Mouse (Mus musculus): ENCODE measurements at regions not wholly inside any gene's neighbourhood (a gene's known extent, or its start where the extent isn't known, plus 50 kb on each side); places are given as distances from the start of the nearest gene placed in this dataset.

- ATAC-seq (ENCODE audit: low FRiP score, low read depth) = no peak
- no peaks in the 10 kb centered on the region for H3K9me3 ChIP-seq
- no peak overlapping the region for H3K27ac ChIP-seq (replicated peaks)
- H3K36me3 ChIP-seq = no peaks in the 10 kb centered on the region
- H3K9ac ChIP-seq (replicated peaks) = no peak overlapping the region
- H3K4me1 ChIP-seq = no peaks in the 10 kb centered on the region
- no peaks in the 10 kb centered on the region for H3K27me3 ChIP-seq
- no peak overlapping the region for H3K4me2 ChIP-seq (replicated peaks)
- WGBS = 72% methylated on average over 7 of the region's 7 CpGs
- H3K4me3 ChIP-seq = no peak overlapping the region
Measured at GRCm38 (mm10) chr3:52775156-52775555, 241.9 kb downstream of the Cog6 start.

- H3K36me3 ChIP-seq = no peaks in the 10 kb centered on the region
- H3K27me3 ChIP-seq = no peaks in the 10 kb centered on the region
- no peak overlapping the region for H3K4me3 ChIP-seq
- H3K9ac ChIP-seq (replicated peaks) = no peak overlapping the region
- no peaks in the 10 kb centered on the region for H3K4me1 ChIP-seq
- no peaks in the 10 kb centered on the region for H3K9me3 ChIP-seq
- ATAC-seq (ENCODE audit: low FRiP score, low read depth) = no peak
- no peak overlapping the region for H3K4me2 ChIP-seq (replicated peaks)
- no peak overlapping the region for H3K27ac ChIP-seq (replicated peaks)
- WGBS = 84% methylated on average over 6 of the region's 6 CpGs
Measured at GRCm38 (mm10) chr3:52774734-52775133, 242.3 kb downstream of the Cog6 start.

GRCm38 (mm10) chr3:52767276-52767675, 249.8 kb downstream of the Cog6 start:
- H3K36me3 ChIP-seq = no peaks in the 10 kb centered on the region
- H3K9ac ChIP-seq (replicated peaks) = no peak overlapping the region
- no peaks in the 10 kb centered on the region for H3K9me3 ChIP-seq
- H3K4me2 ChIP-seq (replicated peaks) = no peak overlapping the region
- H3K27ac ChIP-seq (replicated peaks) = no peak overlapping the region
- no peak for ATAC-seq (ENCODE audit: low FRiP score, low read depth)
- no peak overlapping the region for H3K4me3 ChIP-seq
- no peaks in the 10 kb centered on the region for H3K27me3 ChIP-seq
- H3K4me1 ChIP-seq = peaks cover 3% of the 10 kb centered on the region; the same call in 1 of the 2 replicates
- WGBS = 87% methylated on average over 10 of the region's 10 CpGs

GRCm38 (mm10) chr3:52766841-52767240, 250.2 kb downstream of the Cog6 start:
- H3K27ac ChIP-seq (replicated peaks) = no peak overlapping the region
- no peak for ATAC-seq (ENCODE audit: low FRiP score, low read depth)
- H3K36me3 ChIP-seq = no peaks in the 10 kb centered on the region

GRCm38 (mm10) chr3:52764166-52764565, 252.9 kb downstream of the Cog6 start:
- Histone ChIP-seq H3K27me3 (no peaks in the 10 kb centered on the region), H3K4me2 (replicated peaks) (no peak overlapping the region), H3K4me1 (peaks cover 3% of the 10 kb centered on the region; the same call in 1 of the 2 replicates), H3K4me3 (no peak overlapping the region), H3K9ac (replicated peaks) (no peak overlapping the region), H3K27ac (replicated peaks) (no peak overlapping the region), H3K36me3 (no peaks in the 10 kb centered on the region), H3K9me3 (no peaks in the 10 kb centered on the region)
- ATAC-seq (ENCODE audit: low FRiP score, low read depth) = no peak
- WGBS = 78% methylated on average over 4 of the region's 4 CpGs

More at GRCm38 (mm10) chr3:52766841-52767240, 250.2 kb downstream of the Cog6 start:
- Histone ChIP-seq H3K27me3 (no peaks in the 10 kb centered on the region), H3K4me3 (no peak overlapping the region), H3K9me3 (no peaks in the 10 kb centered on the region), H3K9ac (replicated peaks) (no peak overlapping the region), H3K4me1 (peaks cover 3% of the 10 kb centered on the region; the same call in 1 of the 2 replicates), H3K4me2 (replicated peaks) (no peak overlapping the region)
- 76% methylated on average over 5 of the region's 5 CpGs for WGBS

- H3K36me3 ChIP-seq = no peaks in the 10 kb centered on the region
- no peak overlapping the region for H3K27ac ChIP-seq (replicated peaks)
- no peaks in the 10 kb centered on the region for H3K9me3 ChIP-seq
- no peak overlapping the region for H3K4me3 ChIP-seq
- WGBS = 87% methylated on average over 5 of the region's 5 CpGs
- no peaks in the 10 kb centered on the region for H3K27me3 ChIP-seq
- no peak overlapping the region for H3K4me2 ChIP-seq (replicated peaks)
- no peak for ATAC-seq (ENCODE audit: low FRiP score, low read depth)
- no peak overlapping the region for H3K9ac ChIP-seq (replicated peaks)
- peaks cover 3% of the 10 kb centered on the region; the same call in 1 of the 2 replicates for H3K4me1 ChIP-seq
Measured at GRCm38 (mm10) chr3:52763660-52764059, 253.4 kb downstream of the Cog6 start.

GRCm38 (mm10) chr3:52762549-52762948, 254.5 kb downstream of the Cog6 start:
- Histone ChIP-seq H3K4me3 (no peak overlapping the region), H3K27ac (replicated peaks) (no peak overlapping the region), H3K9ac (replicated peaks) (no peak overlapping the region), H3K4me1 (peaks cover 3% of the 10 kb centered on the region; the same call in 1 of the 2 replicates), H3K4me2 (replicated peaks) (no peak overlapping the region), H3K36me3 (no peaks in the 10 kb centered on the region), H3K9me3 (no peaks in the 10 kb centered on the region), H3K27me3 (no peaks in the 10 kb centered on the region)
- 87% methylated on average over 6 of the region's 6 CpGs for WGBS
- no peak for ATAC-seq (ENCODE audit: low FRiP score, low read depth)

GRCm38 (mm10) chr3:52759846-52760245, 257.2 kb downstream of the Cog6 start:
- no peak for ATAC-seq (ENCODE audit: low FRiP score, low read depth)
- Histone ChIP-seq H3K4me1 (peaks cover 3% of the 10 kb centered on the region; the same call in 1 of the 2 replicates), H3K9me3 (no peaks in the 10 kb centered on the region), H3K9ac (replicated peaks) (no peak overlapping the region), H3K4me3 (no peak overlapping the region), H3K4me2 (replicated peaks) (no peak overlapping the region), H3K27ac (replicated peaks) (no peak overlapping the region), H3K27me3 (peaks cover 14% of the 10 kb centered on the region; the same call in 1 of the 2 replicates), H3K36me3 (no peaks in the 10 kb centered on the region)
- WGBS = 88% methylated on average over 11 of the region's 11 CpGs

GRCm38 (mm10) chr3:52758561-52758960, 258.5 kb downstream of the Cog6 start:
- 47% methylated on average over 2 of the region's 2 CpGs for WGBS
- no peak overlapping the region for H3K9ac ChIP-seq (replicated peaks)

GRCm38 (mm10) chr3:52756816-52757215, 260.2 kb downstream of the Cog6 start:
- Histone ChIP-seq H3K4me1 (no peaks in the 10 kb centered on the region), H3K27ac (replicated peaks) (no peak overlapping the region), H3K4me2 (replicated peaks) (no peak overlapping the region), H3K36me3 (no peaks in the 10 kb centered on the region), H3K4me3 (no peak overlapping the region), H3K9ac (replicated peaks) (no peak overlapping the region), H3K9me3 (no peaks in the 10 kb centered on the region), H3K27me3 (peaks cover 14% of the 10 kb centered on the region; the same call in 1 of the 2 replicates)
- 93% methylated on average over 5 of the region's 5 CpGs for WGBS
- ATAC-seq (ENCODE audit: low FRiP score, low read depth) = no peak

More at GRCm38 (mm10) chr3:52758561-52758960, 258.5 kb downstream of the Cog6 start:
- Histone ChIP-seq H3K4me1 (no peaks in the 10 kb centered on the region), H3K4me3 (no peak overlapping the region), H3K4me2 (replicated peaks) (no peak overlapping the region), H3K27ac (replicated peaks) (no peak overlapping the region), H3K9me3 (no peaks in the 10 kb centered on the region), H3K36me3 (no peaks in the 10 kb centered on the region), H3K27me3 (peaks cover 14% of the 10 kb centered on the region; the same call in 1 of the 2 replicates)
- no peak for ATAC-seq (ENCODE audit: low FRiP score, low read depth)

GRCm38 (mm10) chr3:52756006-52756405, 261.0 kb downstream of the Cog6 start:
- H3K4me1 ChIP-seq = no peaks in the 10 kb centered on the region
- 90% methylated on average over 5 of the region's 5 CpGs for WGBS
- no peak for ATAC-seq (ENCODE audit: low FRiP score, low read depth)
- no peaks in the 10 kb centered on the region for H3K36me3 ChIP-seq
- H3K9ac ChIP-seq (replicated peaks) = no peak overlapping the region
- H3K9me3 ChIP-seq = no peaks in the 10 kb centered on the region
- peaks cover 14% of the 10 kb centered on the region; the same call in 1 of the 2 replicates for H3K27me3 ChIP-seq
- H3K4me3 ChIP-seq = no peak overlapping the region
- H3K27ac ChIP-seq (replicated peaks) = no peak overlapping the region
- H3K4me2 ChIP-seq (replicated peaks) = no peak overlapping the region

- H3K27ac ChIP-seq (replicated peaks) = no peak overlapping the region
- H3K4me2 ChIP-seq (replicated peaks) = no peak overlapping the region
- WGBS = 38% methylated on average over 6 of the region's 6 CpGs
Measured at GRCm38 (mm10) chr3:52754978-52755377, 262.1 kb downstream of the Cog6 start.

GRCm38 (mm10) chr3:52754401-52754800, 262.6 kb downstream of the Cog6 start:
- Histone ChIP-seq H3K4me3 (no peak overlapping the region), H3K36me3 (no peaks in the 10 kb centered on the region), H3K27me3 (peaks cover 14% of the 10 kb centered on the region; the same call in 1 of the 2 replicates), H3K27ac (replicated peaks) (no peak overlapping the region), H3K9ac (replicated peaks) (no peak overlapping the region), H3K9me3 (no peaks in the 10 kb centered on the region), H3K4me2 (replicated peaks) (no peak overlapping the region), H3K4me1 (no peaks in the 10 kb centered on the region)
- 33% methylated on average over 4 of the region's 4 CpGs for WGBS
- no peak for ATAC-seq (ENCODE audit: low FRiP score, low read depth)

More at GRCm38 (mm10) chr3:52754978-52755377, 262.1 kb downstream of the Cog6 start:
- H3K27me3 ChIP-seq = peaks cover 14% of the 10 kb centered on the region; the same call in 1 of the 2 replicates
- H3K4me3 ChIP-seq = no peak overlapping the region
- H3K36me3 ChIP-seq = no peaks in the 10 kb centered on the region
- H3K4me1 ChIP-seq = no peaks in the 10 kb centered on the region
- no peaks in the 10 kb centered on the region for H3K9me3 ChIP-seq
- ATAC-seq (ENCODE audit: low FRiP score, low read depth) = no peak
- no peak overlapping the region for H3K9ac ChIP-seq (replicated peaks)
